Mouse (Mus musculus) embryonic facial prominence, embryonic 14.5 days (tissue): ENCODE measurements around the gene Ankef1. TPM values are rescaled to one million over a fixed set of nuclear protein-coding genes. Genes with fewer than 3 reads are reported as not detected.
A peak's percentile ranks its signal among the peaks of the same experiment; 100 is the strongest.

Source experiments
- ATAC-seq: fragments of 200-750 bp; cut with Nextera tagmentation; 2 replicates; pipeline ENCODE4 v1.8.0; 2017; ENCODE audit warnings: low read depth, moderate number of reproducible peaks, moderate TSS enrichment
- DNase-seq: peaks from one replicate; pipeline ENCODE4 v3.0.0-alpha.2; 2015; ENCODE audit warnings: low spot score
- H3K27ac ChIP-seq: fragments of 300-500 bp; sonication (generic); replicated peaks from 2 replicates; pipeline ENCODE4 v1.5.1; 2014; ENCODE audit warnings: low read depth, mild to moderate bottlenecking, low read length, moderate library complexity
- H3K27me3 ChIP-seq: fragments of 300-500 bp; sonication (generic); replicated peaks from 2 replicates; pipeline ENCODE4 v1.6.1; 2014; ENCODE audit warnings: low read length; ENCODE audit not compliant: control insufficient read depth, insufficient read depth
- H3K36me3 ChIP-seq: fragments of 300-500 bp; sonication (generic); 2 replicates; pipeline ENCODE4 v1.6.1; 2014; ENCODE audit warnings: low read length, mixed read lengths; ENCODE audit not compliant: control insufficient read depth, insufficient read depth
- H3K4me1 ChIP-seq: fragments of 300-500 bp; sonication (generic); 2 replicates; pipeline ENCODE4 v1.6.1; 2014; ENCODE audit warnings: antibody characterized with exemption, low read length; ENCODE audit not compliant: control insufficient read depth, insufficient read depth
- H3K4me2 ChIP-seq: fragments of 300-500 bp; sonication (generic); 2 replicates; pipeline ENCODE4 v1.6.1; 2014; ENCODE audit warnings: low read depth, mild to moderate bottlenecking, low read length, moderate library complexity, mixed read lengths
- H3K4me3 ChIP-seq: fragments of 300-500 bp; sonication (generic); 2 replicates; pipeline ENCODE4 v1.5.1; 2014; ENCODE audit warnings: low read depth, mild to moderate bottlenecking, low read length
- H3K9ac ChIP-seq: fragments of 300-500 bp; sonication (generic); 2 replicates; pipeline ENCODE4 v1.6.1; 2014; ENCODE audit warnings: low read depth, mild to moderate bottlenecking, low read length, moderate library complexity, mixed read lengths
- H3K9me3 ChIP-seq: fragments of 300-500 bp; sonication (generic); 2 replicates; pipeline ENCODE4 v1.6.1; 2016; ENCODE audit warnings: low read length; ENCODE audit not compliant: control insufficient read depth
- WGBS: fragments of 180-500 bp; shearing (Covaris S2); extraction: QIAGEN DNeasy Blood & Tissue Kit; methylation state at CpG from one replicate; pipeline ENCODE4 v1.1.7; 2014; 5-methylcytosine and 5-hydroxymethylcytosine counted together
- polyA plus RNA-seq: library from polyadenylated mRNA; unstranded; fragments of >200 nt; fragmentation: Nextera tagmentation; extraction: Ambion mirVana; gene quantifications from 2 replicates; pipeline ENCODE4 v1.2.1, GENCODE M21; 2014

The Ankef1 gene
- 1.1 and 1.4 TPM in 2 replicates for polyA plus RNA-seq

DNA sequence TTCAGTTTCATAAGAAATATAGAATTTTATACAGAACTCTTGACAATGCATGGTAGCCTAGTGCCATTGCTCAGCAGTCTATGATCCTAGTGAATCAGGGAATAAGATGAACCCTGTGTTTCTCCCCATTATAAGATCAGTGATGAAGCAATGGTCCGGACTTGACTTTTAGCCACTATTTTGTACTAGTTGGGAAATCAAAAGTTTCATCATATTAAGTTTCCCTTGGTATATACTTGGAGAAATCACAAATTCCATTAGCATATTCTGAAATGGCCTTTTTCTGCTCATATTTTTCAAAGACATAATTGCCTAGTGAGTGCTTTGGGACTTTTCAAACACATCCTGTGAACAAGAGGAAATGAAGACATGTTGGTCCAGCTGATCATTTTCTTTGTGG lies at the start of gene Ankef1:
Gene Ankef1 (plus strand): TSS at position 260 of the 400 bp plus-strand sequence.
- DNase-seq (no peak), ATAC-seq (no peak)
- Histone ChIP-seq H3K27me3 (no peaks in the 10 kb centered on the region), H3K27ac (no peak within 1 kb of the TSS), H3K9me3 (no peaks in the 10 kb centered on the region), H3K36me3 (no peaks in the 10 kb centered on the region), H3K9ac (no peak within 1 kb of the TSS), H3K4me1 (no peaks in the 10 kb centered on the region), H3K4me3 (no peak within 1 kb of the TSS), H3K4me2 (no peak within 1 kb of the TSS)
- WGBS, result 98% methylated on average over 1 of the region's 1 CpGs

- no peaks in the 10 kb centered on the region for H3K27me3 ChIP-seq
- no peaks in the 10 kb centered on the region for H3K9me3 ChIP-seq
- H3K4me2 ChIP-seq, result no peak overlapping the region
- DNase-seq (no peak), ATAC-seq (no peak)
- 38% methylated on average over 2 of the region's 2 CpGs for WGBS
- H3K9ac ChIP-seq, result no peak overlapping the region
- H3K27ac ChIP-seq, result no peak overlapping the region
- no peaks in the 10 kb centered on the region for H3K4me1 ChIP-seq
- no peak overlapping the region for H3K4me3 ChIP-seq
- H3K36me3 ChIP-seq, result no peaks in the 10 kb centered on the region
Observed at GRCm38 (mm10) chr2:136456468-136456867, 45.2 kb upstream of the Ankef1 start.

GRCm38 (mm10) chr2:136456875-136457274 lies 44.8 kb upstream of the Ankef1 start:
- Histone ChIP-seq H3K36me3 (no peaks in the 10 kb centered on the region), H3K27ac (no peak overlapping the region), H3K4me1 (no peaks in the 10 kb centered on the region), H3K27me3 (no peaks in the 10 kb centered on the region), H3K4me3 (no peak overlapping the region), H3K9me3 (no peaks in the 10 kb centered on the region), H3K4me2 (no peak overlapping the region), H3K9ac (no peak overlapping the region)
- no peak for DNase-seq
- ATAC-seq, result no peak
- 68% methylated on average over 3 of the region's 3 CpGs for WGBS

- DNase-seq, result no peak
- no peak overlapping the region for H3K27ac ChIP-seq
- no peak overlapping the region for H3K4me2 ChIP-seq
- H3K4me3 ChIP-seq, result no peak overlapping the region
- H3K9ac ChIP-seq, result no peak overlapping the region
- no peaks in the 10 kb centered on the region for H3K9me3 ChIP-seq
- no peaks in the 10 kb centered on the region for H3K36me3 ChIP-seq
- 52% methylated on average over 3 of the region's 3 CpGs for WGBS
- H3K27me3 ChIP-seq, result no peaks in the 10 kb centered on the region
- H3K4me1 ChIP-seq, result no peaks in the 10 kb centered on the region
- ATAC-seq, result no peak
Observed at GRCm38 (mm10) chr2:136477656-136478055, 24.1 kb upstream of the Ankef1 start.

DNA sequence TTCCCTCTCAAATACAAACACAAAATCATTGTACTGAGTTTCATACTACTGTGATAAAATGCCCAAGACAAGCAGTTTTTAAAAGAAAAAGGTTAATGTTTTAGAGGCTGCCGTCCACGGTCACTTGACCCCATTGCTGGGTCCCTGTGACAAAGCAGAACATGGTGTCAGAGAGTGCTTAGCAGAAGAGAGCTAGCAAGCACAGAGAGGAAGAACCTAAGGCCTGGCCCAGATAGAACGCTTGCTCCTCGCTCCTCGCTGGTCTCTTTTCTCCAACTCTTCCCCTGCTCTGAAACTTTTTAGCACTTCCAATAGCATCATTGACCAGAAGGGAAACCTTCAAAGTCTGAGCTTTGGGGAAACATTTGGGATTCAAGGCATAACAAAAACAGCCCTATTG lies 19.4 kb upstream of the Ankef1 start:
- H3K9ac ChIP-seq, result no peak overlapping the region
- H3K27me3 ChIP-seq, result no peaks in the 10 kb centered on the region
- H3K9me3 ChIP-seq, result no peaks in the 10 kb centered on the region
- ATAC-seq (no peak), DNase-seq (no peak)
- H3K36me3 ChIP-seq, result no peaks in the 10 kb centered on the region
- no peak overlapping the region for H3K4me2 ChIP-seq
- H3K4me3 ChIP-seq, result no peak overlapping the region
- H3K4me1 ChIP-seq, result peaks cover 4% of the 10 kb centered on the region; the same call in 1 of the 2 replicates
- H3K27ac ChIP-seq, result no peak overlapping the region
- 73% methylated on average over 5 of the region's 5 CpGs for WGBS

DNA sequence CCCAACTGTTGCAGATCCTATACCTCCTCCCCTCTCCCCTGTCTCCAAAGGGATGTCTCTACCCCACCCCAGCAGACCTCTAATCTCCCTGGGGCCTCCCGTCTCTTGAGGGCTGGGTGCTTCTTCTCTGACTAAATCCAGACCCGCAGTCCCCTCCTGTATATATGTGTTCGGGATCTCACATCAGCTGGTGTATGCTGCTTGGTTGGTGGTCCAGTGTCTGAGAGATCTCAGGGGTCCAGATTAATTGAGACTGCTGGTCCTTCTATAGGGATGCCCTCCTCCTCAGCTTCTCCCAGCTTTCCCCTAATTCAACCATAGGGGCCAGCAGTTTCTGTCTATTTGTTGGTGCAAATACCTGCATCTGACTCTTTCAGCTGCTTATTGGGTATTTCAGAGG lies 18.7 kb upstream of the Ankef1 start:
- WGBS, result 73% methylated on average over 3 of the region's 3 CpGs
- no peak for DNase-seq
- ATAC-seq, result no peak
- no peaks in the 10 kb centered on the region for H3K36me3 ChIP-seq
- H3K4me1 ChIP-seq, result peaks cover 4% of the 10 kb centered on the region; the same call in 1 of the 2 replicates
- no peaks in the 10 kb centered on the region for H3K27me3 ChIP-seq
- H3K4me3 ChIP-seq, result no peak overlapping the region
- H3K9ac ChIP-seq, result no peak overlapping the region
- no peak overlapping the region for H3K27ac ChIP-seq
- H3K9me3 ChIP-seq, result no peaks in the 10 kb centered on the region
- H3K4me2 ChIP-seq, result no peak overlapping the region

DNA sequence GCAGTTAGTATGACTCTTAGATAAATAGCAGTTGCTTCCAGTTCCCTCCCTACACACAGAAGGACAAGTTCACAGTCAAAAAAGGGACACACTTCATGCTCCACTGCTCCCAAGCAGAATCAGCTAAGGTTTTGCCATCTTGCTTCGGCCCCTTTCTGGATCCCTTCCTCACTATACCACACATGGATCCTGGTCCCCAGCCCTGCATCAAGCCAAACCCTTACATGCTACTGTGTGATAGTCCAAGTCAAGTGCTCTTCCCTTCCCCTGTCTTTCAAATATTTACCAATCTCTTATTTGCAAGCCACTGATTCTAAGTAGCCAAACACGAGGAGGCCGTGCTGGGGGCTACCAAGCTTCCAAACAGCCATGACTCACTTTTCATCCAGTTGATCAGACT lies 16.8 kb upstream of the Ankef1 start:
- ATAC-seq (no peak), DNase-seq (no peak)
- Histone ChIP-seq H3K4me1 (peaks cover 4% of the 10 kb centered on the region; the same call in 1 of the 2 replicates), H3K4me3 (no peak overlapping the region), H3K9ac (0 out of 2 replicates have a peak overlapping the region, but pooled peaks have one; percentile 30), H3K27ac (no peak overlapping the region), H3K27me3 (no peaks in the 10 kb centered on the region), H3K36me3 (no peaks in the 10 kb centered on the region), H3K4me2 (no peak overlapping the region), H3K9me3 (no peaks in the 10 kb centered on the region)
- 79% methylated on average over 3 of the region's 3 CpGs for WGBS

- no peak overlapping the region for H3K4me3 ChIP-seq
- DNase-seq (no peak), ATAC-seq (no peak)
- peaks cover 4% of the 10 kb centered on the region; the same call in 1 of the 2 replicates for H3K4me1 ChIP-seq
- no peak overlapping the region for H3K4me2 ChIP-seq
- H3K27me3 ChIP-seq, result no peaks in the 10 kb centered on the region
- WGBS, result 90% methylated on average over 1 of the region's 1 CpGs
- H3K9me3 ChIP-seq, result no peaks in the 10 kb centered on the region
- no peak overlapping the region for H3K27ac ChIP-seq
- H3K9ac ChIP-seq, result 0 out of 2 replicates have a peak overlapping the region, but pooled peaks have one; percentile 30
- H3K36me3 ChIP-seq, result no peaks in the 10 kb centered on the region
Observed at GRCm38 (mm10) chr2:136485401-136485800, 16.3 kb upstream of the Ankef1 start.

- Histone ChIP-seq H3K9me3 (no peaks in the 10 kb centered on the region), H3K27me3 (no peaks in the 10 kb centered on the region), H3K36me3 (no peaks in the 10 kb centered on the region), H3K4me2 (no peak overlapping the region), H3K9ac (0 out of 2 replicates have a peak overlapping the region, but pooled peaks have one; percentile 11), H3K4me1 (peaks cover 4% of the 10 kb centered on the region; the same call in 1 of the 2 replicates), H3K4me3 (no peak overlapping the region), H3K27ac (peak overlapping the region; percentile 46)
- 8% methylated on average over 6 of the region's 6 CpGs for WGBS
- peak; percentile 90 for ATAC-seq
- DNase-seq, result peak; percentile 91
Observed at GRCm38 (mm10) chr2:136485815-136486619, 15.7 kb upstream of the Ankef1 start.
